Mouse (Mus musculus): Measurements from ENCODE around the gene Rrad.

- no peak for TF ChIP-seq CTCF (IDR thresholded peaks at IDR 0.05; ENCODE audit: control insufficient read depth, insufficient read depth, insufficient replicate concordance, low read depth, low read length)
- TF ChIP-seq POLR2A (IDR thresholded peaks at IDR 0.05; ENCODE audit: control insufficient read depth, low read depth, low read length), result no peak
These were observed 9.8 kb upstream of the Rrad start for GRCm38 (mm10) chr8:104640831-104641370.
